Mouse (Mus musculus) erythroblast, embryonic 14.5 days (primary cell): ENCODE data around the gene Arhgap4.

Experiments
- GATA1 ChIP-seq: IDR thresholded peaks from 2 replicates; pipeline ENCODE4 v1.6.1; 2012; ENCODE audit warnings: low read length, inconsistent platforms, mixed read lengths
- TAL1 ChIP-seq: IDR thresholded peaks from 3 replicates; pipeline ENCODE4 v1.6.1; 2012; ENCODE audit warnings: low read length, inconsistent platforms, mixed read lengths

DNA sequence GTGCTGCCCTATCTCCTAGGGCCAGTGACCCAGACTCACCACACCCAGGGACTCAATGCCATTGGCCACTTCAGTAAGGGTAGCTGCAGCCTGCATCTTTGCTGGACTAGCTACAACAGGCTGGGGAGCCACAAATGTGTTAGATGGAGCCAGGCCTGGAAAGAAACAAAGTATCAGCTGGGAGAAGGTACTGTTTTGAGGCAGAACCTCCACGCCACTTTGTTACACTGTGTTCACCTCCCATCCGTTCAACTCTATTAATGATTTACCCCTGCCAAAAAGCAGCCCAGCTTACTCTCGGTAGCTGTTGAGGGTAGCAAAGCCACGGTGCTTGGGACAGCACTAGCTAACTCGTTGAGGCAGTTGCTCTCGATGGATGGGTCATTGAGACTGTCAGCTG, 25.2 kb upstream of the Arhgap4 start:
- TF ChIP-seq GATA1: no peak
- no peak for TF ChIP-seq TAL1
